Mouse (Mus musculus): Measurements from ENCODE around the gene Ifitm5. TPM values are rescaled to one million over a fixed set of nuclear protein-coding genes. Genes with fewer than 3 reads are reported as not detected.
A peak's percentile ranks its signal among the peaks of the same experiment; 100 is the strongest.
"Not testable (repeated sequence)": the region's sequence is repeated elsewhere in the genome, so short reads cannot be mapped to it uniquely, and the experiment has no call there.

The Ifitm5 gene
- 0.15 TPM in 1 of 2 replicates, not detected in the other for polyA plus RNA-seq (2012; rRNA removed)

- no peak for DNase-seq (ENCODE audit: extremely low spot score in 1 of 2, low spot score in 1 of 2)
Measured at GRCm38 (mm10) chr7:140949824-140950530, at the start of gene Ifitm5. Gene Ifitm5 (minus strand): TSS chr7:140950291.

GRCm38 (mm10) chr7:140998853-140999700 lies 49.0 kb upstream of the Ifitm5 start:
- DNase-seq (ENCODE audit: extremely low spot score in 1 of 2, low spot score in 1 of 2), result no peak

- no peak for DNase-seq (ENCODE audit: extremely low spot score in 1 of 2, low spot score in 1 of 2)
Measured at GRCm38 (mm10) chr7:140997817-140998216, 47.7 kb upstream of the Ifitm5 start.

GRCm38 (mm10) chr7:140991117-140991689 lies 41.1 kb upstream of the Ifitm5 start:
- no peak for DNase-seq (ENCODE audit: extremely low spot score in 1 of 2, low spot score in 1 of 2)

GRCm38 (mm10) chr7:140990622-140991021 lies 40.5 kb upstream of the Ifitm5 start:
- DNase-seq (ENCODE audit: extremely low spot score in 1 of 2, low spot score in 1 of 2), result no peak

GRCm38 (mm10) chr7:140990185-140990584 lies 40.1 kb upstream of the Ifitm5 start:
- no peak for DNase-seq (ENCODE audit: extremely low spot score in 1 of 2, low spot score in 1 of 2)

GRCm38 (mm10) chr7:140989022-140989421 lies 38.9 kb upstream of the Ifitm5 start:
- no peak for DNase-seq (ENCODE audit: extremely low spot score in 1 of 2, low spot score in 1 of 2)

- peak in 1 of 2 experiments; percentile 72 for DNase-seq (ENCODE audit: extremely low spot score in 1 of 2, low spot score in 1 of 2)
Measured at GRCm38 (mm10) chr7:140987182-140988138, 37.4 kb upstream of the Ifitm5 start.

GRCm38 (mm10) chr7:140982971-140983370 lies 32.9 kb upstream of the Ifitm5 start:
- DNase-seq (ENCODE audit: extremely low spot score in 1 of 2, low spot score in 1 of 2), result no peak

- no peak for DNase-seq (ENCODE audit: extremely low spot score in 1 of 2, low spot score in 1 of 2)
Measured at GRCm38 (mm10) chr7:140981704-140982103, 31.6 kb upstream of the Ifitm5 start.

GRCm38 (mm10) chr7:140976720-140977119 lies 26.6 kb upstream of the Ifitm5 start:
- not testable (repeated sequence) for DNase-seq (ENCODE audit: extremely low spot score in 1 of 2, low spot score in 1 of 2)

GRCm38 (mm10) chr7:140975465-140975864 lies 25.4 kb upstream of the Ifitm5 start:
- no peak for DNase-seq (ENCODE audit: extremely low spot score in 1 of 2, low spot score in 1 of 2)

- DNase-seq (ENCODE audit: extremely low spot score in 1 of 2, low spot score in 1 of 2), result no peak
Measured at GRCm38 (mm10) chr7:140974940-140975339, 24.8 kb upstream of the Ifitm5 start.

GRCm38 (mm10) chr7:140973396-140974165 lies 23.5 kb upstream of the Ifitm5 start:
- DNase-seq (ENCODE audit: extremely low spot score in 1 of 2, low spot score in 1 of 2), result peak in 1 of 2 experiments; percentile 33

GRCm38 (mm10) chr7:140971479-140972171 lies 21.5 kb upstream of the Ifitm5 start:
- no peak for DNase-seq (ENCODE audit: extremely low spot score in 1 of 2, low spot score in 1 of 2)

- no peak for DNase-seq (ENCODE audit: extremely low spot score in 1 of 2, low spot score in 1 of 2)
Measured at GRCm38 (mm10) chr7:140970931-140971330, 20.8 kb upstream of the Ifitm5 start.

- not testable (repeated sequence) for DNase-seq (ENCODE audit: extremely low spot score in 1 of 2, low spot score in 1 of 2)
Measured at GRCm38 (mm10) chr7:140968710-140969109, 18.6 kb upstream of the Ifitm5 start.

GRCm38 (mm10) chr7:140967862-140968591 lies 17.9 kb upstream of the Ifitm5 start:
- DNase-seq (ENCODE audit: extremely low spot score in 1 of 2, low spot score in 1 of 2), result no peak

Data from frontal cortex, adult 2 months (tissue).